Mouse (Mus musculus) fibroblast of lung, adult 2 months (primary cell): ENCODE results near the gene Eed.
A peak's percentile ranks its signal among the peaks of the same experiment; 100 is the strongest.
"Not testable (repeated sequence)": the region's sequence is repeated elsewhere in the genome, so short reads cannot be mapped to it uniquely, and the experiment has no call there.

Source experiments
- DNase-seq: peaks from one replicate; pipeline ENCODE4 v3.0.0-alpha.2; 2011; ENCODE audit warnings: low read depth

Gene Eed

DNA sequence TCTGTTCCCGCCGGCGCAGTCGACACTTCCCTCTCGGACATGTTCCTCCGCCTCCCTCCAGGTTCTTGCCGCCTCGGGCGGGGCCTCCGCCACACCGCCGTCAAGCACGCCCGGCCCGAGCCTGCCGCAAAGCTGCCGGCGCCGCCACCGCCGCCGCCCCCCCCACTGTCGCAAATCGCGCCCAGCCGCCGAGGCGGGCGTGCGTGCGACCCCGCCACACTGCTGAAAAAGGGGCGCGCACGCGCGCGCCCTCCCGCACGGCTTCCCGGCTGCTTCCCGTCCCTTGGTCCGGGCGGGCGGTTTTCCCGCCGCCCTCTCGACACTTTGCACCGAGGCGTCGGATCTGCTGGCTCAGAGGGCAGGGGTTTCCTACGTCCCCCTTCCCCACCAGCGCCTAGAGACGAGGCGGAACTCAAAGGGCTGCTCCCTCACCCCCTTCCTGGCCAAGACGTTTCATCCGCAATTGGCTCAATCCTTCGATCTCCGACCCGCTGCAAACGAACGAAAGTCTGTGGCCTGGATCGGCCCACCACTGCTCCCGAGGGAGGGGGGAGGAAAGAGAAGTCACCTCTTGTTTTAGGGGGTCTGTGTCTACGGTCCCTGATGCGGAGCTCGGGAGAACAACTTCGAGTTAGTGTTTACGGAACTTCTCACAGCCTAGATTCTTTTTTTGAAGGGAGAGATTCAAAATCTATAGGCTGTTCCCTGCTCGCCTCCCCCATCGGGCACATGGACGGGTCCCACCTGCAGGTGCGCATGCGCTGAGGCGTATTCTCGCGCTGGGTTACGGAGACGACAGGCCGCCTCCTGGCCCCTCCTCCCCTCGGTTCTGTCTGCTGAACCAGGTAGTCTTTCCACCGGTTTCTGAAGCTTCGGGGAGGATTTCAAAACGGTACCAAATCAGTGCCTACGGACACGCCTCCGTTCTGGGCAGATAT is at the start of gene Eed:
TSS of gene Eed (minus strand) at position 499 of the 938 bp plus-strand sequence.
- DNase-seq, result peak; percentile 81

DNA sequence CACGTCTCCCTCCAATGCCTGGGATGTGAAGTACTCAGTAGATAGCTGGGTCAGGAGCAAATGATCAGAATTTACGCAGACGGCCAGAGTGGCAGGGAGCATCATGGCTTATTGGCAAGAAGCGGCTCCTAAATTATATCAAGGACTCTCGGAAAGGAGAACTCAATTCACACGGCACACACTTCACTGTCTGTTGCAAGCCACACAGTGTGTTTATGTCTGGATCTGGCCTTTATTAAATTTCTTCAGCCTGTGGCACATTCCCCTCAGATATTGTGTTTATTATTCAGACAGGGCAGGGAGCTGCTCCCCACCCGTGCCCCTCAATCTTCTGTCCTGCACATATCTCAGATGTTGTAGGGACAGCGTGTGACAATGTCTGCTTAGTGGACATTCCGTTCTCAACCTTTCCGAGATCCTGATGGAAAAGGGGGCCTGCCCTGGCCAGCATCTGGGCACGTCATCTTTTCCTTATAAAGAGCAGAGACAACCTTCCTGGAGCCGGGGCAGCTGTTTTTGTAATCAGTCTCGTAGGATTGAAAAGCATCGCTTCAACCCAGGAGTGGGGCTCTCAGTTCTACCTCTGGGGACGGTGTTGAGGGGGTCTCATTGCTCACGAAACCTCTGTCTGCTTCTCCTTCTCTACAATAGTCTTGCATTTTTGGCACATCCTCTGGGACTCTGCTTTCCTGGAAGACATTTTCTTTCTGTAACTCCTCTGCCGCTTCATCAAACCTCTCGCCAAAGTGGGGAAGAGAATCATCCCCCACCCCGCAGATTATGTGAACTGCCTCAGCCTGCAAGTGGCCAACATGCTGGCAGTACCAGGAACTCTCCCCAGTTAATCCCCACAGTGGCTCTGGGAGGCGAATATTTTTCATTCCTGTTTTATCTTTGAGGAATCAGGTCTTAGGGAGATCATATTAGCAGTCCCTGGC is 49.0 kb upstream of the Eed start:
- DNase-seq, result peak; percentile 37

DNA sequence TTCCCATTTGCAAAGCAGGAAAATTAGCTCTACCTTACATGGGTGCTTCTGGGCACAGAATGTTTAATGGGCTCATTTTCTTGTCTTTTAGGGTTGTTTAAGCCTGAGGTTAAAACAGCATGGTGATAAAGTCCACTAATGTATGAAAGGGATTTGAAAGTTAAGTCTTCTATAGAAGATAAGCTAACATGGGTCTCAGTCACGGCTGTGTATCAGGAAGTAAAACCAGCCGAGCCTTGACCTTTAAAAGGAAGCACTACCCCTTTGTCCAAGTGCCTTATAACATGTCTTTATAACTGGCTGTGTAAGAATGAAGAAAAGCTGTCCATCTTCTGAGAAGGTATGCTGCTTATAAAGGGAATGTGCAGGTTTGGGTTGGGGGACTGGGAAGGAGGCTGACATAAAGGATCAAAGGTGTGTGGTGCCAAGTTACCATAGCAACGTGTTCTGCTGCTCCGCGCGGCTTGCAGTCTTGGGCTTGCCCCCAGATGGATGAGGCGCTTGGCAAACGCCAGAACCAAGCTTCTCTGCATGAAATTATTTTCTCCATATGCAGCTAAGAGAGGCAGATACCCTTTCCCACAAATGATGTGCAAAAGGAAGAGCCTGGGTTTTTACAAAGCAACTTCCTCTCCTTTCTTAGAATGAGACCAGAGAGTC is 48.2 kb upstream of the Eed start:
- no peak for DNase-seq

DNA sequence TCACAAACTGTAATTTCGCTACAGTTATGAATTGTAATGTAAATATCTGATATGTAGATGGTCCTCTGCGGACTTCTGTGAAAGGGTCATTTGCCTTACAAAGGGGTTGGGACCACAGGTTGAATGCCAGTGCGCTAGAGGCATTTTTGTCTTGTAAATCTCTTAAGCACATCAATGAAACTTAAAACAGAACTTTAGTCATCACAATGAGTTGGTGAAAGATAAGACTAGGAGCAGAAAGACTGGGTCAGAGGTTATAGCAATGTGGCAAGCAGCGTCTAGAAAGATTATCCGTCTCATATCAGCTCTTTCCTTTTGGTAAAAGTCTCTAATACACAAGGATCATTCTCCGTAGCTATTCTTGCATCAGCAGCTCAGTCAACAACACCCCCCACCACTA is 44.2 kb upstream of the Eed start:
- no peak for DNase-seq

DNA sequence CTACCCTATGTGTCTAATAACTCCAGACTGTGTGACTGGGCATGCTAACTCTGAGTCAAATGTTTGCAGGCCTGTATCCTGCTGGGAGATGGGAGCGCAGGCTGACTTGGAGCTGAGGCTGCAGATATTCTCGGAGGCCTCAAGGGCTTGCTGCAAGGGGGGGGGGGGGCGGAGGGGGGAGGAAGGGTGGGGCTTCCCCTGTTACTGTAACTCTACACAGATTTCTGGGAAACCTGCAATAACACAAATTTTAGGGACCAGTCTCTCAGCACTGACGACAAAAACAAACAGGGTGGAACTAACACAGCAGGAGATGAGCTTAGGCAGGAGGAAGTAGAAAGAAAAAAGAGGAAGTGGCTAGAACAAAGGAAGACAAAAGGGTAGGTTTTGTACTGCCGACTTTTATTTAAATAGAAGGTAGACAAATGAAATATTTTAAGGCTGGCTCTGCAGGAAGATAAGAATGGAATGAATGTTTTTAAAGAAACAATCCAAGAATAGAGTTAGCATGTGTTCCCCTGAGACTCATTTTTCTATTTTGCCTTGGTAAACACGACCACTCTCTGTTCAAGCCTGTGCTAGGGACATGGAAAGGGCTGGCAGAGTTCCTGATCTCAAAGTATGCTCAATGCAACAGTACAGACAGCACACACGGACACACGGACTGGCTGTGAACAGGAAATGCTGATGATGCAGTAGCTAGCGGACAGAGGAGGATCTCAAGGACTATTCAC is 42.4 kb upstream of the Eed start:
- no peak for DNase-seq

DNA sequence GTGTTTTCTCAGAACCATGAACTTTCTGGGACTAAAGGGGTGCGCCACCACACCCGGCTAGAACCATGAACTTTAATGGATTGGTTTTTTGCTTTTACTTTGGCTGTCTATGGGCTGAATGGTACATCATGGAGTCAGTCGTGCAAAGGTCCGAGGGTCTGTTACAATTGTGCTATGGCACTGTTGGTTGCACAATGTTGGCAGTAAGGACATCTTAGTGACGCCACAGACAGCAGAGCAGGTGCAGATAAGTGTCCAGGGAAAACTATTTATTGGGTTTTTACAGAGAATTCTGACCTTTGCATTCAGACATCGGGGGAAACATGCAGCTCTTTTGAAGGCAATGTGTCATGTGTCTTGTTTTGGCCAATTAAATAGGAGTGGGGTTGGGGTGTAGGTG is 39.5 kb upstream of the Eed start:
- DNase-seq, result no peak

DNA sequence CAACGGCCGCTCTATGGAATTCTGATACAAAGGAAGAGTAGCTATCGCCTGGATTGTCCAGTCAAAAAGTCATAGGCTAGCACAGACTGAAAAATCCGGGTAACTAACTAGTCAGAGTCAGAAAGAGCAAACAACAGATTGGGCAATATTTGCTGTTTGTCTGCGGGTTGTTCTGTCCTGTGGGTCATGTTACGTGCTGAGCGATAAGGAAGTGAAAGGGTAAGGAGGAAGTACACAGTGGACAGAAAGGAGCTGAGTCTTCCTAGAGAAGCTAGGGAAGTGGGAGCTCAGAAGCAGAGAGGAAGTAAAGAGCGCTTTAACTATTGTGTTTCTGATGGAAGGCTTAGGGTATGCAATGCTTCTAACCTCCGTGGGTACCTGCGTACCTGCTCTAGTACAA is 38.8 kb upstream of the Eed start:
- no peak for DNase-seq

DNA sequence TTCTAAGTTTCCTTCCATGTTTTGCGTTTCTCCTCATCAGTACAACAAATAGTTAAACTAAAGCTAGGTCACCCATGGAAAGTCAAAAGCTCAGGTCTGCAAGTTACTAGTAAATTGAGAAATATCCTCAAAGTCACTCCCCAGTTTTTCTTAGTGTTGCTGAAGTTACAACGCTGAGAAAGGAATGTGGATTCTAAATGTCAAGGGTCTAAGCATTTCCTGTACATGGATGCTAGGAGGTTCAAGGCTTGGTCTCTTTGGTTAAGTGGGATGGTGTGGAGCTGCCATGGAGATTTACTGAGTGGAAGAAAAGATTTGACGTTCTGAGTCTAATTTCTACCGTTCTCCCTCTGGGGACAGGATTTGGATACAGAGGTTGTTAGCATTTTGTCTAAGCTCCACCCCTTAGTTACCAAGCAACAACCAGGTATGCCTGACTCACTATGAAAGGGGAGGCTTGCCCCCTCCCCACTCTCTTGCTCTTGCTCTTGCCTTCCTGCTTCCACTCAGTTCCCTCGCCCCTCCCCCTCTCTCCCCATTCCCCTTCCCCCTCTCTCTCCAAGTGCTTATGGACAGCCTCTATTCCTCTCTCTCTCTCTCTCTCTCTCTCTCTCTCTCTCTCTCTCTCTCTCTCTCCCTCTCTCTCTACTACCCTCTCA is 36.3 kb upstream of the Eed start:
- DNase-seq, result no peak

DNA sequence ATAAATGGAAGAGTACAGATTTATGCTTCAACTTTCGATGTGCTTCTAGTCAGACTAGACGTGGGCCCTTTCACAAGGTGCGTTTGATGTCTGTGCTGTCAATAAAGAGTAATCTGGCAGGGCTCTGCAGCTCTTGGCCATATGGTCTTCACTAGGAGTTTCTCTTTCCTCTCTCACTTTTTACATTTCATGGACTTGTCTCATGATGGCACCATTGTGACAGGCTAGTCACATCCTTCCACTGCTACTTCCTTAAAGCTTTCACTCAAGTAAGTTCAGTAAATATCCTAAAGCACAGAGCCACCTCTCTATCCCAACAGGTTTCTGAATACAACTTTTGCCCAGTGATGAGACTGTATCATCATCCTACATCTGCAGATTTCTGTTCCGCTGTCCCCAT is 35.7 kb upstream of the Eed start:
- no peak for DNase-seq

DNA sequence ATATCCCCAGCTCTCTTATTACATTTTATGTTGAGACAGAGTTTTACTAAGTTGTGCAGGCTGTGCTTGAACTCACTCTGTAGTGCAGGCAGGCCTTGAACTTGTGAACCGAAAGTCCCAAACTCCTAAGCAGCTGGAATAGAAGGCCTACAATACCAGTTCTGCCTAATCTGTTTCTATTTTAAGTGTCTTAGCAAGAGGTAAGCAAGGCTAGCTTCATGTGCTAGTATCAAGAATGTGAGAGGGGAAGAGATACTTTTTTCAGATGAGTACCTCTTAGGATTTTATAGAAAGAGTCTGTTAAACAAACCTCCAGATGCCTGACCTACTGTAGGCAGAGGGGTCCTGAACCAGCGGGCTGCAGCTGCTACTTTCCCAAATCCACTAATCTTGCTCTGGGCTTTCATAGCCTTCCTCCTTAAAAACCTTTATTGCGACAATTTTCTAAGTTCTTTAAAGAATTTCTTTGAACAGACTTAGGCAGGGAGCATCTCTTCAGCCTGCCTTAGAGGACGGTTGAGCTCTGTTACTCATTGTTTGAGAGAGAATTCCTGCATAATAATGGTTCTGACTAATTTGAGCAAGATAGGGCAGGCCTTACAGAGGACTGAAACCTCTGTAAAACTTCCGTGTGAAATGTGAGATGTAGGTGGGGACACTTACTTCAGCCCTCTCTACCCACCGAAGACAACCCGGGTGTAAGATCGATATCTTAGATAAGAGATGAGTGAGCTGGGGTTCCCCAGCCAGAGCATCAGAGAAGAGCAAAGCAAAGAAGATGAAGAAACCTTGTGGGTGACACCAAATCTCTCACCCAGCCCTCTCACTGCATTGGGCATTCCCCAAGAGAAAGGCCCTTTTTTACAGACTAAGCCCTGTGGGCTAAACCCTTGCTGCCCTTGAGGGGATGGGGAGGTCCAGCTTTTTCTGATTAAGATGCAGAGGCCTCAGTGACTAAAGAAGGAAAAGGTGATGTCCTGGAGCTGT is 26.2 kb upstream of the Eed start:
- DNase-seq, result no peak

DNA sequence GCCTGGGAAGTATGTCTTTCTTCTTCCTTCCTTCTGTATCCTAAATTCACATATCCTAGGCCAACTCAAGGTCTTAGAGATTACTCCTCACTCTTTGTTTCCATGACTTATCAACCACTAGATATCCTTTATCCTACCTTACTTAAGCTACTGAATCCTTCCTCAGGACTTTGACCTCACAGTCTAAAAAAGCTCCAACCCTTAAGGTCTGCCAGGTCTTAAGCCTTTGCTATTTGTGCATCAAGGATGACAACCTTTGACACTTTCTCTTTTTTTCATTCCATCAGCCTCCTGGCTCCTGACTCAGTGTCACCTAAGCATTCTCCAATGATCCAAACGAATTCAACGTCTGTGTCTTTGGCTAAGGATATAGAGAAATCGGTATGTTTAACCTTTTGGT is 24.0 kb upstream of the Eed start:
- no peak for DNase-seq

DNA sequence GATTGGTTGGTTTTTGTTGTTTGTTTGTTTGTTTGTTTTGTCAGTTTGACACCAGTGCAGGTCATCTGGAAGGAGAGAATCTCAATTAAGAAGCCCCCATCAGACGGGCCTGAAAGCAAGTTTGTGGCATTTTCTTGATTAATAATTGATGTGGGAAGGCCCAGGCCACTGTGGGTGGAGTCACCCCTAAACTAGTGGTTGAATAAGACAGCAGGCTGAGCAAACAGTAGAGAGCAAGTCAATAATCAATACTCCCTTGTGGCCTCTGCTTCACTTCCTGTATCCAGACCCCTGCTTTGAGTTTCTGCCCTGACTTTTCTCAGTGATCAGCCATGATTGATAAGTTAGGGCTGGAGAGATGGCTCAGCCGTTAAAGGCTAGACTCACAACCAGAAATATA is 21.6 kb upstream of the Eed start:
- DNase-seq, result no peak

DNA sequence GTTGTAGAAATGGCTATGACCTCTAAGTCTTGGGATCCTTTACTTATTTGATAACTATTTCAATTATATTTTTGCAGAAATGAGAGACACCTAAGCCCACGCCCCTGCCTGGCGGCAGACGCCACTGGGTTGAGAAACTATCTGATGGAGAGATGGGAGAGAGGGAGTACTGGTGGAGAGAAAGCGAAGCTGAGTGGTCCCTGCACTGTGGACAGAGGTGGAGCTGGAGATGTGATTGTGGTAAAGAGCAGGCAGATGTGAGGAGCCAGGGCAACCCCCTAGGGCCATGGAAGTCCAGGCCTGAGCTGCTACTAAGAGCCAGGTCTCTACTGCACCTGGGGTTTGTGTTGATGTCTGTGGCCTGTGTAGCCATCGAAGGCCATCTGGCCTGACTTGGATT is 18.7 kb upstream of the Eed start:
- no peak for DNase-seq

DNA sequence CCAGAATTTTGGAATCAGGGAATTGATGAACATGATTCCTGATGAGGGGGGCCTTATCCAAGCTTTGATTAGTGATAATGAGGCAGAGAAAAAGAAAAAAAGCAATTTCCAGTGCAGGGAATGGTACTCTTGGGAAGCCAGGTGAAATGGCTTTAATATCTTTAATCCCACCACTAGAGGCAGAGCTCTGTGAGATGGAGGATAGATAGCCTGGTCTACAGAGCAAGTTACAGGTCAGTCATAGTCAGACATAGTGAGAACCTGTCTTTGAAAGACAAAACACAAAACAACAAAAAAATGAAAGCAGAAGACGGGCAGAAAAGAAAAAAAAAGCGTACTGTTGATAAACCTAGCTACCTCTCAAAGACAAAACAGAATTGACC is 17.8 kb upstream of the Eed start:
- no peak for DNase-seq

DNA sequence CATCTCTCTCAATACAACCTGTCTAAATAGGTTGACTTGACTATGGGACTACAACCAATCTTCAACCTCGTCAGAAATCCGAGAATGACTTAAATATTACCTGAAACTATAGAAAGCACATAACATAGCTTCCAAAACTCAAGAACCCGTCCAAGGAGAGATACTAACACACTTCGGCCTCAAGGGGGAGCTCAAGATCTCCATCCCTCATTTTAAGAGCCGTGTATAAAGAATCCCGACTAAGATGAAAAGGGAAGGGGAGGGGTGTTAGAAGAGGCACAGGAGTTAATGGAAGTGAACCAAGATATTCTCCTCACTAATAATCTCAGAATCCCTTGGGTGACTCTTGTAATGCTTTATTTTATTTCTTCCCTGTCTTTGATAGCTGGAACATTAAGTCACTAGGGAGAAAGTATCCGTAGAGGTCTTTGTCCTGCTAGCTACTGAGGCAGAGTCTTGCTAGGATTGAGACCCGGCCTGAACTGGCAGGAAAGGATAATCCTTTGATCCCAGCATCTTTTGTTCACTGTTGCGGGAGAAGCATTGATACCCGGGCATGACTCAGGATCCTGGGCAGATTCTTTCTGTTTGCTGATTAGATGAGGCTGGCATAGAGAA is 17.3 kb upstream of the Eed start:
- DNase-seq, result peak; percentile 41

DNA sequence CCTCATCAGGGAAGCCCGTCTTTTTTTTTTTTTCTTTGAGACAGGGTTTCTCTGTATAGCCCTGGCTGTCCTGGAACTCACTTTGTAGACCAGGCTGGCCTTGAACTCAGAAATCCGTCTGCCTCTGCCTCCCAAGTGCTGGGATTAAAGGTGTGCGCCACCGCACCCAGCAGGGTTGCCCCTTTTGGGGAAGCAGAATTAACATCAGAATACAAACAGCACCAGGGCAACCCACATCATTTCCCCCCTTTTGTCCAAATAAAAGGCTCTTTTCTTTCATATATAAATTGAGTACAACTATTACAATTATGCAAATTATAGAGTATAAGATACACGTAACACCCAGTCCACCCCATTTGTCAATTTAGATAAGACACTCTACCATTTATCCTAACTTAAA is 16.7 kb upstream of the Eed start:
- DNase-seq, result not testable (repeated sequence)

DNA sequence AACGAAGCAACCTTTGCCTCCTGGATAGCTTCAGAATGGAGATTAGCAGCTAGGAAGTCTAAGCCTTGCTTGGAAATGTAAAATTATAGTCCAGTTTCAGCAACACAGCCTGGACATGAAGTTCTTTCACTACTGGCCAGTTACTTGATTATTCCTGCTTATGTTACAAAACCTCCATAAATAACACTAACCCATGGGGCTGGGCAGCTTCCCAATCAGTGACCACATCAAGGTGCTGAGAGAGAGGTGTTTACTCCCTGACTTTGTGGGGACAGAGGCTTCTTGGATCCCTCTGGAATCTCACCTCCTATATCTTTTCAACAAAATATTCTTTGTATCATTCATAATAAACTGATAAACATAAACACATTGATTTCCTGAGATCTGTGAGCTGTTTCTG is 12.3 kb upstream of the Eed start:
- no peak for DNase-seq

DNA sequence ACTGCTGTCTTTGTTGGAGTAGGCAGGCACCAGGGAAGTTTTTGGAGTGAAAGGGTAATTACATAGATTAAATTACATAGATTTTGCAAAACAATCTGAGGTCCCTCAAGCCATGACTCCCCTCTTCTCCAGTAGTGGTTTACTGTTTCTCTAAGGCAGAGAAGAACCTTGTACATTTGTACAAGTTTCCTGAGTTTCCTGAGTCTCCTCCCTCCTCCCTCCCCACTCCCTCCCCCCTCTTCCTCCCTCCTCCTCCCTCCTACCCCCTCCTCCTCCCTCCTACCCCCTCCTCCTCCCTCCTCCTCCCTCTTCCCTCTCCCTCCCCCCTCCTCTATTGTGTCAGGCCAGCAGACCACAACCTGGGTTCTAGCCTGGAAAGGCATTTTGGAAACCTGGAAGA is 3.6 kb upstream of the Eed start:
- DNase-seq, result no peak

DNA sequence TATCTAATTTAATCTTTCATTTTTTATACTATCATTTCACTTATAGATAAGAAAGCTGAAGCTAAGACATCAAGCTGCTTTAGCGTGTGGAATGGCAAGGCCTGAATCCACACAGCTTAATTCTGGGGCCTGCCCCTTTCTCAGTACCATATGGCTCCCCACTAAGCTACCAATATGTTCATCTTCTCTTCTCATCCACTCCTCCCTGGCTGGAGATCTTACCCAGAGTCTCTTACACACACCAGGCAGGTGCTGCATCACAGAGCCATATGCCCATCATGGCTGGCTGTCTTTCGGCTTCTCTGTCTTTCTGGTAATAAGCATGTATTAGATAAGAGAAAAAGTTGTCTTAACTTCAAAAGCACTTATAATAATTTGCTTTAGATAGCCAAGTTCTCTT is 2.7 kb upstream of the Eed start:
- DNase-seq, result no peak

DNA sequence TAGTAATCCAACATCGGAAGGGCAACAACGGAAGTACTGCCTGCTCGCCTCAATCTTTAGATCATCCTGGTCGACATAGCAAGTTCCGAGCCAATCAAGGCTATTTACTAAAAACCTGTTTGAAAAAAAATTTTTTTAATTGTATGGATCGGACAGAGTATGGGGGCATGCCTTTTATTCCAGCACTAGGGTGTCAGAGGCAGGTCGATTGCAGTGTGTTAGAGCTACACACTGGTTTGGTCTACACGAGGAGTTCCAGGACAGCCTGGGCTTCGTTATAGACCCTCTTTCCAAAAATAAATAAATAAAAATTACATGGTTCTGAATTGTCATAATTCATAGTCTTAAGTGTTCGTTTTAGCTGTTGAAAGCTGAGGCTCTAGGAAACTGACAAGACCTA is 774 bp upstream of the Eed start:
- no peak for DNase-seq
